Mouse (Mus musculus): ENCODE results near the gene Helt. TPM values are rescaled to one million over a fixed set of nuclear protein-coding genes. Genes with fewer than 3 reads are reported as not detected.
A peak's percentile ranks its signal among the peaks of the same experiment; 100 is the strongest.

Gene Helt
- polyA plus RNA-seq, 1 experiment from 2014 or later: 10.2 TPM

GRCm38 (mm10) chr8:46311159-46311558, 16.7 kb upstream of the Helt start:
- Histone ChIP-seq H3K27ac (replicated peaks; ENCODE audit: low read depth, low read length) (no peak overlapping the region), H3K4me2 (ENCODE audit: low read length) (no peak overlapping the region), H3K9ac (replicated peaks; ENCODE audit: low read length) (no peak overlapping the region), H3K4me3 (replicated peaks; ENCODE audit: low read depth, low read length) (no peak overlapping the region), H3K9me3 (ENCODE audit: control insufficient read depth, low read length) (no peaks in the 10 kb centered on the region), H3K4me1 (ENCODE audit: control insufficient read depth, insufficient read depth, low read length) (no peaks in the 10 kb centered on the region), H3K36me3 (ENCODE audit: control insufficient read depth, insufficient read depth, low read length) (no peaks in the 10 kb centered on the region), H3K27me3 (ENCODE audit: control insufficient read depth, insufficient read depth, low read length) (peaks cover 3% of the 10 kb centered on the region; the same call in 1 of the 2 replicates)
- DNase-seq: peak; percentile 90
- ATAC-seq (ENCODE audit: low FRiP score, low TSS enrichment): no peak; the same call in 1 of the 2 replicates
- 9% methylated on average over 10 of the region's 10 CpGs for WGBS

GRCm38 (mm10) chr8:46308189-46308588, 13.7 kb upstream of the Helt start:
- Histone ChIP-seq H3K27me3 (ENCODE audit: control insufficient read depth, insufficient read depth, low read length) (peaks cover 3% of the 10 kb centered on the region; the same call in 1 of the 2 replicates), H3K36me3 (ENCODE audit: control insufficient read depth, insufficient read depth, low read length) (no peaks in the 10 kb centered on the region), H3K9ac (replicated peaks; ENCODE audit: low read length) (no peak overlapping the region), H3K4me1 (ENCODE audit: control insufficient read depth, insufficient read depth, low read length) (no peaks in the 10 kb centered on the region), H3K4me3 (replicated peaks; ENCODE audit: low read depth, low read length) (no peak overlapping the region), H3K27ac (replicated peaks; ENCODE audit: low read depth, low read length) (no peak overlapping the region), H3K9me3 (ENCODE audit: control insufficient read depth, low read length) (no peaks in the 10 kb centered on the region), H3K4me2 (ENCODE audit: low read length) (no peak overlapping the region)
- ATAC-seq (ENCODE audit: low FRiP score, low TSS enrichment) (no peak), DNase-seq (no peak)
- 87% methylated on average over 2 of the region's 2 CpGs for WGBS

- Histone ChIP-seq H3K9ac (replicated peaks; ENCODE audit: low read length) (no peak overlapping the region), H3K4me3 (replicated peaks; ENCODE audit: low read depth, low read length) (no peak overlapping the region), H3K27ac (replicated peaks; ENCODE audit: low read depth, low read length) (no peak overlapping the region), H3K9me3 (ENCODE audit: control insufficient read depth, low read length) (no peaks in the 10 kb centered on the region), H3K27me3 (ENCODE audit: control insufficient read depth, insufficient read depth, low read length) (peaks cover 3% of the 10 kb centered on the region; the same call in 1 of the 2 replicates), H3K36me3 (ENCODE audit: control insufficient read depth, insufficient read depth, low read length) (no peaks in the 10 kb centered on the region), H3K4me2 (ENCODE audit: low read length) (no peak overlapping the region), H3K4me1 (ENCODE audit: control insufficient read depth, insufficient read depth, low read length) (no peaks in the 10 kb centered on the region)
- ATAC-seq (ENCODE audit: low FRiP score, low TSS enrichment) (no peak; the same call in 1 of the 2 replicates), DNase-seq (peak; percentile 89)
- WGBS: 9% methylated on average over 9 of the region's 9 CpGs
Observed at GRCm38 (mm10) chr8:46305733-46306349, 11.4 kb upstream of the Helt start.

- ATAC-seq (ENCODE audit: low FRiP score, low TSS enrichment): no peak
- Histone ChIP-seq H3K4me2 (ENCODE audit: low read length) (no peak overlapping the region), H3K27ac (replicated peaks; ENCODE audit: low read depth, low read length) (no peak overlapping the region), H3K9ac (replicated peaks; ENCODE audit: low read length) (no peak overlapping the region), H3K9me3 (ENCODE audit: control insufficient read depth, low read length) (no peaks in the 10 kb centered on the region), H3K4me1 (ENCODE audit: control insufficient read depth, insufficient read depth, low read length) (no peaks in the 10 kb centered on the region), H3K4me3 (replicated peaks; ENCODE audit: low read depth, low read length) (no peak overlapping the region), H3K36me3 (ENCODE audit: control insufficient read depth, insufficient read depth, low read length) (no peaks in the 10 kb centered on the region), H3K27me3 (ENCODE audit: control insufficient read depth, insufficient read depth, low read length) (peaks cover 12% of the 10 kb centered on the region)
- DNase-seq: no peak
- 92% methylated on average over 9 of the region's 9 CpGs for WGBS
Observed at GRCm38 (mm10) chr8:46302121-46302520, 7.7 kb upstream of the Helt start.

DNA sequence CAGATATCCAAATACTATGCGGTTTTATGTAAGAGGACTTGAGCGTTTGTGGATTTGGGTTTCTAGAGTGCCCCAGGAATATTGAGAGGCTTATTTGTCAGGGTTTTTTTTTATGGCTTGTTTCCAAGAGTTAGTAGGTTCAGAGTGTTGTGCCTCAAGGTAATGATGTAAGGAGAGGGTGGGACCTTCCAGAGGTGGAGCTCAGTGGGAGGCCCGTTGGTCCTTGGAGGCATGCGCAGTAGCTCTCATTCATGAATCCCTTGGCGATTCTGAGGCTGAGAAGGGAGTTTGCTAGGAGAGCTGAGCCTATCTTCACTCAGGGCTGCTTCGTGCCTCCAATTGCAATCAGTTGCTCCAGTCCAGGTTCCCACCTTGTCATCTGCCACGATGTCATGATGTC, 4.4 kb upstream of the Helt start:
- Histone ChIP-seq H3K27ac (replicated peaks; ENCODE audit: low read depth, low read length) (no peak overlapping the region), H3K4me1 (ENCODE audit: control insufficient read depth, insufficient read depth, low read length) (no peaks in the 10 kb centered on the region), H3K9ac (replicated peaks; ENCODE audit: low read length) (no peak overlapping the region), H3K36me3 (ENCODE audit: control insufficient read depth, insufficient read depth, low read length) (no peaks in the 10 kb centered on the region), H3K4me3 (replicated peaks; ENCODE audit: low read depth, low read length) (no peak overlapping the region), H3K4me2 (ENCODE audit: low read length) (no peak overlapping the region), H3K9me3 (ENCODE audit: control insufficient read depth, low read length) (no peaks in the 10 kb centered on the region), H3K27me3 (ENCODE audit: control insufficient read depth, insufficient read depth, low read length) (peaks cover 45% of the 10 kb centered on the region)
- 30% methylated on average over 7 of the region's 7 CpGs for WGBS
- DNase-seq (no peak), ATAC-seq (ENCODE audit: low FRiP score, low TSS enrichment) (no peak)

DNA sequence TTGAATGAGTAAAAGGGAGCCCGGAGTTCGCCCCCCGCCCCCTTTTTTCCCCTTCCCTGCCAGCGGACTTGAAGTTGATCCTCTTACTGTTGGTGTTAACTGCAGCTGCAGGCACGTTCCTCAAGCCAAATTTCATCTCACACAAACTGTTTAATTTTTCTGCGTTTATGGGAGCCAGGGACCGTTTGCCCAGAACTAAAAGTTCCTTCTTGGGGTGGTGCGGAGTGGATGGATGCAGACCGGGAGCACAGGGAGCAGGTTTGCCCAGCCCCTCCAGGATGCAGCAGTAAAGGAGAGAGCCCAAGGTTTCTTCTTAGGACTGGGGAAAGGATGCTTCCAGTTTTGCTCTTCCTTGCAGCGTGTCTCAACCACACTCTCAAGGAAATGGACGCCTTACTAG, 2.1 kb upstream of the Helt start:
- no peaks in the 10 kb centered on the region for H3K9me3 ChIP-seq (ENCODE audit: control insufficient read depth, low read length)
- no peak overlapping the region for H3K9ac ChIP-seq (replicated peaks; ENCODE audit: low read length)
- ATAC-seq (ENCODE audit: low FRiP score, low TSS enrichment): no peak
- no peak for DNase-seq
- H3K4me1 ChIP-seq (ENCODE audit: control insufficient read depth, insufficient read depth, low read length): peaks cover 4% of the 10 kb centered on the region; the same call in 1 of the 2 replicates
- H3K4me2 ChIP-seq (ENCODE audit: low read length): 0 out of 2 replicates have a peak overlapping the region, but pooled peaks have one; percentile 1
- no peak overlapping the region for H3K27ac ChIP-seq (replicated peaks; ENCODE audit: low read depth, low read length)
- H3K36me3 ChIP-seq (ENCODE audit: control insufficient read depth, insufficient read depth, low read length): no peaks in the 10 kb centered on the region
- no peak overlapping the region for H3K4me3 ChIP-seq (replicated peaks; ENCODE audit: low read depth, low read length)
- peaks cover 68% of the 10 kb centered on the region for H3K27me3 ChIP-seq (ENCODE audit: control insufficient read depth, insufficient read depth, low read length)
- under 1% methylated on average over 11 of the region's 11 CpGs for WGBS

DNA sequence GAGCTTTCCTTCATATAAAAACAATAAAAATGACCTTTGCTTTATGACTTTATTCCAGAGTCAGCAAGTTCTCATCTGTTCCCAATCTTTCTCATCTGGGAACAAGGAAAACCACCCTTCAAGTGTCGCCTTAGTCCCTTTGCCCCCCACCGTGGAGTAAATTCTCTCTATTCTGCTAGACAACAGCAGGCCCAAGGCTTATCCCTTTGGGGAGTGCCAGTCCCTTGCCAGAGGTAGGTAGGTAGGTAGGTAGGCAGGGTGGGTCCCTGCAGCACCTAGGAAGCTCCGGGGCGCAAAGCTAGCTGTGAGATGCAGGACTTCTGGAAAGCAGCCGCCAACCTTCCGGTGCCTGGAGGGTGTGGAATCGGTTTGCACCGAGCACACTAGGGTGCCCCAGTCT, 1.5 kb upstream of the Helt start:
- DNase-seq (no peak), ATAC-seq (ENCODE audit: low FRiP score, low TSS enrichment) (no peak)
- 0% methylated on average over 8 of the region's 8 CpGs for WGBS

GRCm38 (mm10) chr8:46295101-46295534, 647 bp upstream of the Helt start:
- peak; percentile 44 for DNase-seq
- H3K27ac ChIP-seq (replicated peaks; ENCODE audit: low read depth, low read length): no peak overlapping the region
- peaks cover 81% of the 10 kb centered on the region for H3K27me3 ChIP-seq (ENCODE audit: control insufficient read depth, insufficient read depth, low read length)
- no peak overlapping the region for H3K4me3 ChIP-seq (replicated peaks; ENCODE audit: low read depth, low read length)
- peak; percentile 22; the same call in 1 of the 2 replicates for ATAC-seq (ENCODE audit: low FRiP score, low TSS enrichment)
- H3K36me3 ChIP-seq (ENCODE audit: control insufficient read depth, insufficient read depth, low read length): no peaks in the 10 kb centered on the region
- H3K9me3 ChIP-seq (ENCODE audit: control insufficient read depth, low read length): no peaks in the 10 kb centered on the region
- no peak overlapping the region for H3K9ac ChIP-seq (replicated peaks; ENCODE audit: low read length)
- WGBS: under 1% methylated on average over 14 of the region's 14 CpGs
- peaks cover 10% of the 10 kb centered on the region; the same call in 1 of the 2 replicates for H3K4me1 ChIP-seq (ENCODE audit: control insufficient read depth, insufficient read depth, low read length)
- no peak overlapping the region for H3K4me2 ChIP-seq (ENCODE audit: low read length)

More for the DNA sequence above, 1.5 kb upstream of the Helt start:
- Histone ChIP-seq H3K4me2 (ENCODE audit: low read length) (0 out of 2 replicates have a peak overlapping the region, but pooled peaks have one; percentile 1), H3K27me3 (ENCODE audit: control insufficient read depth, insufficient read depth, low read length) (peaks cover 74% of the 10 kb centered on the region), H3K27ac (replicated peaks; ENCODE audit: low read depth, low read length) (no peak overlapping the region), H3K36me3 (ENCODE audit: control insufficient read depth, insufficient read depth, low read length) (no peaks in the 10 kb centered on the region), H3K4me3 (replicated peaks; ENCODE audit: low read depth, low read length) (no peak overlapping the region), H3K4me1 (ENCODE audit: control insufficient read depth, insufficient read depth, low read length) (peaks cover 10% of the 10 kb centered on the region; the same call in 1 of the 2 replicates), H3K9ac (replicated peaks; ENCODE audit: low read length) (no peak overlapping the region), H3K9me3 (ENCODE audit: control insufficient read depth, low read length) (no peaks in the 10 kb centered on the region)

DNA sequence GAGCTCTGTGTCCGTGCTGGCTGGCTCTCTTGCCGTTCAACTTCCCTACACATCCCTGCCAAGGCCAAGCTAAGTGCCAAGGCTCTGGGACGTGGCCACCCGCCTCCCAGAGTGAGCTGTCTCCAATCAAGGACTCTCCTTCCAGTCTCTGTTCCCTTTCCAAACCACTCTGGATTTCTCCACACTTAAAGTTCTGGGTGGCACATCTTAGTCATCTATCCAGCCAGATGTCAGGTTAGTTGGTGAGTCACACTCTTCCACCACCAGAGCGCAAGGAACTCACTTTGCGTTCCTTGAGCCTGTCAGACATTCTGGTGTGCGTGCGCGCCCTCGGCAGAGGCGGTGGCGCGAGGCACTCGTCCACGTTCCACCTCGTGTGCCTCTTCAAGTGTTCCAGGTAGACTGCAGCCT, 725 bp downstream of the Helt start:
- ATAC-seq (ENCODE audit: low FRiP score, low TSS enrichment) (no peak), DNase-seq (no peak)
- H3K36me3 ChIP-seq (ENCODE audit: control insufficient read depth, insufficient read depth, low read length): no peaks in the 10 kb centered on the region
- WGBS: under 1% methylated on average over 16 of the region's 16 CpGs
- peak overlapping the region; percentile 48 for H3K4me2 ChIP-seq (ENCODE audit: low read length)
- peaks cover 77% of the 10 kb centered on the region for H3K27me3 ChIP-seq (ENCODE audit: control insufficient read depth, insufficient read depth, low read length)
- no peak overlapping the region for H3K27ac ChIP-seq (replicated peaks; ENCODE audit: low read depth, low read length)
- H3K4me1 ChIP-seq (ENCODE audit: control insufficient read depth, insufficient read depth, low read length): peaks cover 10% of the 10 kb centered on the region; the same call in 1 of the 2 replicates
- H3K4me3 ChIP-seq (replicated peaks; ENCODE audit: low read depth, low read length): peak overlapping the region; percentile 17; the same call in 1 of the 2 replicates
- H3K9ac ChIP-seq (replicated peaks; ENCODE audit: low read length): no peak overlapping the region
- H3K9me3 ChIP-seq (ENCODE audit: control insufficient read depth, low read length): no peaks in the 10 kb centered on the region
